Mouse (Mus musculus) heart, embryonic 13.5 days (tissue): ENCODE results near the gene Epha1. TPM values are rescaled to one million over a fixed set of nuclear protein-coding genes. Genes with fewer than 3 reads are reported as not detected.

Experiments used
- ATAC-seq: fragments of 200-750 bp; cut with Nextera tagmentation; 2 replicates; pipeline ENCODE4 v1.8.0; 2017; ENCODE audit warnings: moderate TSS enrichment; ENCODE audit not compliant: insufficient number of reproducible peaks, low FRiP score, low TSS enrichment; ENCODE audit errors: extremely low read depth
- H3K27ac ChIP-seq: fragments of 300-500 bp; sonication (generic); replicated peaks from 2 replicates; pipeline ENCODE4 v1.5.1; 2015; ENCODE audit warnings: moderate library complexity, mild to moderate bottlenecking, inconsistent platforms
- H3K27me3 ChIP-seq: fragments of 300-500 bp; sonication (generic); replicated peaks from 2 replicates; pipeline ENCODE4 v1.6.1; 2015; ENCODE audit warnings: mild to moderate bottlenecking, inconsistent platforms
- H3K36me3 ChIP-seq: fragments of 300-500 bp; sonication (generic); 2 replicates; pipeline ENCODE4 v1.6.1; 2015; ENCODE audit warnings: mild to moderate bottlenecking, inconsistent platforms
- H3K4me1 ChIP-seq: fragments of 300-500 bp; sonication (generic); 2 replicates; pipeline ENCODE4 v1.6.1; 2015; ENCODE audit warnings: inconsistent platforms
- H3K4me2 ChIP-seq: fragments of 300-500 bp; sonication (generic); 2 replicates; pipeline ENCODE4 v1.6.1; 2015; ENCODE audit warnings: inconsistent platforms, mild to moderate bottlenecking, moderate library complexity
- H3K4me3 ChIP-seq: fragments of 300-500 bp; sonication (generic); 2 replicates; pipeline ENCODE4 v1.5.1; 2015; ENCODE audit warnings: moderate library complexity, mild to moderate bottlenecking, inconsistent platforms
- H3K9ac ChIP-seq: fragments of 300-500 bp; sonication (generic); 2 replicates; pipeline ENCODE4 v1.6.1; 2015; ENCODE audit warnings: inconsistent platforms, mild to moderate bottlenecking, moderate library complexity
- H3K9me3 ChIP-seq: fragments of 300-500 bp; sonication (generic); 2 replicates; pipeline ENCODE4 v1.6.1; 2016; ENCODE audit warnings: inconsistent platforms
- WGBS: fragments of 180-500 bp; shearing (Covaris S2); methylation state at CpG from one replicate; pipeline ENCODE4 v1.1.7; 2015; ENCODE audit warnings: mixed read lengths; 5-methylcytosine and 5-hydroxymethylcytosine counted together
- polyA plus RNA-seq: library from polyadenylated mRNA; unstranded; fragments of >200 nt; fragmentation: Nextera tagmentation; extraction: Ambion mirVana; gene quantifications from 2 replicates; pipeline ENCODE4 v1.2.1, GENCODE M21; 2015

Epha1 gene
- polyA plus RNA-seq, 1 experiment from 2014 or later: 3.3 TPM

DNA sequence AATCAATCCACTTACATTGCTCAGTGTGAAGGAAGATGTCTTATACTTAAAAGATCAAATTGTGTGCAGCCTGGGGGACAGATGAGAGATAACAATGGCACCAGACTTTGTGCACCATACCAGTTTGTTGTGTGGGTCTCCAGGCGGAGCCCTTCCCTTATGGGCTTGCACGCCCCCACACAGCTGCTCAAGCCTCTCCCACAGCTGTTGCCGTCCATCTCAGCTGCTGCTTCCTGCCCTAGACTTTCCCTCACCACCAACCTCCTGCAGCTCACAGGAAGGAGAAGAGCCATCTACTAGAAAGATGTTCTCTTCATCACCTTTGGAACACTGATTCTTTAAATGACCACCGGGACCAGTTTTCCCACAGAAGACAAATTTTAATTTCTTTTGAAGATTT is 12.6 kb upstream of the Epha1 start:
- Histone ChIP-seq H3K27ac (no peak overlapping the region), H3K4me1 (peaks cover 34% of the 10 kb centered on the region), H3K9ac (no peak overlapping the region), H3K4me2 (no peak overlapping the region), H3K36me3 (no peaks in the 10 kb centered on the region), H3K4me3 (no peak overlapping the region), H3K27me3 (no peaks in the 10 kb centered on the region), H3K9me3 (no peaks in the 10 kb centered on the region)
- WGBS: 78% methylated on average over 4 of the region's 4 CpGs
- no peak for ATAC-seq

DNA sequence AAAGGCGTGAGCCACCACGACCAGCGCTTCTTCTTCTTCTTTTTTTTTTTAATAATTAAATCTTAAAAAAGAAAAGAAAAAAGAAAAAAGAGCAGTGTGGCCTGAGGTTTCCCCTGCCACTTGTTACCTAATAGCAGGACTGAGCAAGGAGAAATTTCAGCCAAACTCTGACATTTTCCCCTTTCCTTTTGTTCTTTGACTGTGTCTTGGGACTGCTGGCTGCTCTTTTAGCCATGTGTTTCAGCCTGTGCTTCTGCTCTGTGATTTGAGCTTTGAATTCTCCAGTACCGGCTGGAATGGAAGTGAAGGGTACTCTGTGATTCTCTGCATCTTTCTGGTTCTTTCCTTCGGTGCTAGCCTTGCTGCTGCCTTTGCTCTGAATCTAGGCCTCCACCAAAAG is 10.3 kb upstream of the Epha1 start:
- Histone ChIP-seq H3K9me3 (no peaks in the 10 kb centered on the region), H3K36me3 (no peaks in the 10 kb centered on the region), H3K9ac (no peak overlapping the region), H3K27me3 (no peaks in the 10 kb centered on the region), H3K27ac (no peak overlapping the region), H3K4me1 (peaks cover 32% of the 10 kb centered on the region), H3K4me3 (no peak overlapping the region), H3K4me2 (no peak overlapping the region)
- 89% methylated on average over 5 of the region's 5 CpGs for WGBS
- ATAC-seq: no peak

DNA sequence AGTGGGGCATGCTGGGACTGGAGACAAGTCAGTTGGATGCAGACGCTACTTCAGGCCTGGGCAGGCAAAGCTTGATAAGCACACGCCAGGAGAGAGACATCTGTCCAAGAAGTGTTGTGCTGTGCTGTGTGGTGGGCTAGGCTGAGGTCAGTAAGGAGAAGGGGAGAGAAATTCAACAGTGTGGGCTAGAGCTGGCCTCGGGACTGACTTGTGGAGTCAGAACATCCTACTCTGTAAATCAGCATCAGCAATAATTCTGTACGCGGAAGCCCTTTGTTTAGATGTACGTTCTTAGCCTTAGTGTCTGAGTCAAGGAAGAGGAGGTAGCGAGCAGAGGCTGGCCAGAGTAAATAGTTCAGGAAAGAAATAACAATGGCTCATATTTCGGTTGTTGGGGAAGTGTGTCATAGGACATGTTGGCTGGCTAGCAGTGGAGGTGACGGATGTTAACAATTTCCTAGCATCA is 8.9 kb upstream of the Epha1 start:
- H3K27me3 ChIP-seq: no peaks in the 10 kb centered on the region
- no peaks in the 10 kb centered on the region for H3K9me3 ChIP-seq
- no peak overlapping the region for H3K4me3 ChIP-seq
- WGBS: 32% methylated on average over 9 of the region's 9 CpGs
- no peak for ATAC-seq
- H3K9ac ChIP-seq: peak overlapping the region; percentile 59; the same call in 1 of the 2 replicates
- H3K36me3 ChIP-seq: no peaks in the 10 kb centered on the region
- H3K27ac ChIP-seq: peak overlapping the region; percentile 81
- H3K4me2 ChIP-seq: 0 out of 2 replicates have a peak overlapping the region, but pooled peaks have one; percentile 9
- H3K4me1 ChIP-seq: peaks cover 28% of the 10 kb centered on the region

DNA sequence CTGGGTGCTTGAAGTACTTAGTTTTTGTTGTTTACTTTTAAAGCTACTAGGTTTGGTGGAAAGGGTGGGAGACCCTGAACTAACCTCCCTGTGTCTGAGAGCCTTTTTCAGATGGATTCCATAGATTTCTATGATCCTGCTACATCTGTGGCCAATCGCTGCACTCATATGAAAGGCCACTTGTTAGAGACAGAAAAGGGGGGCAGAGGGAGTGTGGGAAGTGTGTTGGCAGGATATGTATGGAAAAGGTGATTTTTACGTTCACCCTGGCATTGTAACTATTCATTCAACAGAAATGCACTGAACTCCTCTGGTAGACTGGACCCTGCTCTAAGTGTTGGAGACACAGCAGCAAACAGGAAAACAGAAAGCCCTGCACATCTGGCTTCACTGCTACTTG is 8.2 kb upstream of the Epha1 start:
- H3K9ac ChIP-seq: no peak overlapping the region
- peak overlapping the region; percentile 81; the same call in 1 of the 2 replicates for H3K27ac ChIP-seq
- H3K4me2 ChIP-seq: no peak overlapping the region
- ATAC-seq: no peak
- no peaks in the 10 kb centered on the region for H3K36me3 ChIP-seq
- H3K4me1 ChIP-seq: peaks cover 35% of the 10 kb centered on the region
- 63% methylated on average over 2 of the region's 2 CpGs for WGBS
- no peaks in the 10 kb centered on the region for H3K27me3 ChIP-seq
- H3K9me3 ChIP-seq: no peaks in the 10 kb centered on the region
- no peak overlapping the region for H3K4me3 ChIP-seq

DNA sequence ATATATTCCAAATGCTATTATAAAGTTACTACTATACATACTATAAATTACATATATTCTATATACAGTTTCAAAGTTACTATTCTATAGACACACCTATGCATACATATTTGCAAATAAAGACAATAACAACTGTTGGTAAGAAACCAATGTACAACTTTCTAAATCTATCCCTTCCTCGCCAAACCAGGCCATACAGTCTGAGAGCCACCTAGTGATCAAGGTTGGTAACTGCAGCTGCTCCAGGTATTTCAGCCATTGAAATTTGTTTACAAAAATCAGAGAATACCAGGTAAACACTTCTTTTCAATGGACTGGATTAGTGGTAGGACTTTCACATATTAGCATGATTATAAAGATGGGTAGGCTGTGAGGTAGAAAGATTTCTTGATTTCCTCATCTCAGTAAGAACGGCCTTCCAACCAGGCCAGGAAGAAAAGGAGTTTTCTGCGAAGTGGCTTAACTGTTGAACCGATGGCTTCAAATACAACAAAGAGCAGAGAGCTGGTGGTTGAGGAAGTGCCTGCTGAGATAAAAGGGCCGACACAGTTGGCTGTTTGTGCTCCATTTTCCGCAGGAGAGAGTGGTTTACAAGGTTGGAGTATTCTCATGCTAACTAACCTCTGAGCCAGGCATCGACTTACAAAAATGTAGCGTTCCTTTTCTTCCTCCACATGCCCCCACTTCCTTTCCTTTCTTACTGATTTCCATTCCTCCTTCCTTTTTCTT is 7.5 kb upstream of the Epha1 start:
- peaks cover 42% of the 10 kb centered on the region for H3K4me1 ChIP-seq
- no peaks in the 10 kb centered on the region for H3K27me3 ChIP-seq
- H3K9ac ChIP-seq: peak overlapping the region; percentile 20; the same call in 1 of the 2 replicates
- no peak for ATAC-seq
- H3K36me3 ChIP-seq: no peaks in the 10 kb centered on the region
- H3K4me3 ChIP-seq: no peak overlapping the region
- H3K9me3 ChIP-seq: no peaks in the 10 kb centered on the region
- no peak overlapping the region for H3K4me2 ChIP-seq
- 18% methylated on average over 8 of the region's 8 CpGs for WGBS
- peak overlapping the region; percentile 81; the same call in 1 of the 2 replicates for H3K27ac ChIP-seq

DNA sequence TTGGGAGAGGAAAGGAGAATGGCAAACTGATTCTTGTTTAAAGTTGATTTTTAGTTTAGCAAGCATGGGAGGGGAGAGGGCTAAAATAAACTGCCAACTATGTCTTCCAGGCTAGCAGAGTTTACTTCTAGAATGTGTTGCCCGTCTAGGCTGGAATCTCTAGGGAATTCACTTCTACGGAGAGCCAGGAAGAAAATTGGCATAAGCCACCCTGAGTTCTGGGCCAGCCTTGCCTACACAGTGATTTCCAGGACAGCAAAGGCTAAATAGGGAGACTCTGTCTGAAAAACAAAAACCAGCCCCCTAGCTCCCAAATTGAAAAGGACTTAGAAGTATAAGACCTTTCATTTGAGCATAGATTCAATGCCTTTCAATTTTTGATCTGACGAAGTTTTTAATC is 6.5 kb upstream of the Epha1 start:
- Histone ChIP-seq H3K36me3 (no peaks in the 10 kb centered on the region), H3K27ac (no peak overlapping the region), H3K9ac (no peak overlapping the region), H3K27me3 (no peaks in the 10 kb centered on the region), H3K9me3 (no peaks in the 10 kb centered on the region), H3K4me1 (peaks cover 52% of the 10 kb centered on the region), H3K4me2 (no peak overlapping the region), H3K4me3 (no peak overlapping the region)
- 46% methylated on average over 3 of the region's 3 CpGs for WGBS
- ATAC-seq: no peak

DNA sequence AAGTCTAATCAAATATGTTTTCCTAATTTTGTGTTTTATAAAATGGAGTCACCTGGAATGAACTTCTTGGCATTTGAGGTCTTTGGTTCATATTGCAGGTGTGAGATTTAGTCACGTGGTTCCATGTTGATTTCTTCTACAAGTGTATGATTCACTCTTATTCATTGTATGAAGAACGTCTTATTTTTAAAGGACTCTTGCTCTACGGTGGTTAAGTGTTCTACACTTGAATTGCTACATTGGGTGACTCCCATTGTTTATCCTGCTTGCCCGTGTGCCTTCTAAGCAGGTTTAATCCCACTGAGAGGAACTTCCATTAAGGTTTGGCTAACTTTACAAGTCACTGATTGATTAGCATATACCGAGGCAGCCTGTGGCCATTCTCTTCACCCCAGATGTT is 4.2 kb upstream of the Epha1 start:
- no peaks in the 10 kb centered on the region for H3K27me3 ChIP-seq
- no peak overlapping the region for H3K27ac ChIP-seq
- no peak overlapping the region for H3K9ac ChIP-seq
- no peak overlapping the region for H3K4me3 ChIP-seq
- 71% methylated on average over 5 of the region's 5 CpGs for WGBS
- H3K4me2 ChIP-seq: no peak overlapping the region
- H3K4me1 ChIP-seq: peaks cover 59% of the 10 kb centered on the region
- no peaks in the 10 kb centered on the region for H3K36me3 ChIP-seq
- H3K9me3 ChIP-seq: no peaks in the 10 kb centered on the region
- no peak for ATAC-seq

DNA sequence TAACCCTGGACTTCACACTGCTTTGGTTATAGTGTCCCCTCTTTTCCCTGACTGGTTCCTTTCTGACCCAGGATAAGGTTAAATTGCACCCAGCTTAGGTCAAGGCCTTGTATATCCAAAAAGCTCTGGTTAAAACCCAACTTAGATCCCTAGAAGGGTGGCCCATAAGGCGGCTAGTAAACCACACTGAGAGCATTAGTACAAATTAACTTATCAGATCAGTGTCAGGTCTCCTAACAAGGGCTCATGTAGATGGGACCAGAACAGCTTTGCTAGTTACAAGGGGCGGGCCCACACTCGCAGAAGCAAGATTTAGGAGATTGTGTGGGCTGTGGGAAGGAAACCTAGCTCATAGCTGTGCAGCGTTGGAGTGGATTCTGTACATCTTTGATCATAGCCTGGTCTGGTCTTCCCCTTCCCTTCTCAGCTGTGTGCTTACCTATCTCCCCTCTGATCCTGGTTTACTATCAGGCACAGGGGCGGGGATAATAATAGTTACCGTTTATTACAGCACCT is 3.5 kb upstream of the Epha1 start:
- no peak overlapping the region for H3K4me3 ChIP-seq
- no peaks in the 10 kb centered on the region for H3K27me3 ChIP-seq
- H3K36me3 ChIP-seq: no peaks in the 10 kb centered on the region
- no peaks in the 10 kb centered on the region for H3K9me3 ChIP-seq
- H3K9ac ChIP-seq: peak overlapping the region; percentile 4; the same call in 1 of the 2 replicates
- ATAC-seq: no peak
- 58% methylated on average over 6 of the region's 6 CpGs for WGBS
- no peak overlapping the region for H3K4me2 ChIP-seq
- H3K4me1 ChIP-seq: peaks cover 59% of the 10 kb centered on the region
- H3K27ac ChIP-seq: peak overlapping the region; percentile 72

DNA sequence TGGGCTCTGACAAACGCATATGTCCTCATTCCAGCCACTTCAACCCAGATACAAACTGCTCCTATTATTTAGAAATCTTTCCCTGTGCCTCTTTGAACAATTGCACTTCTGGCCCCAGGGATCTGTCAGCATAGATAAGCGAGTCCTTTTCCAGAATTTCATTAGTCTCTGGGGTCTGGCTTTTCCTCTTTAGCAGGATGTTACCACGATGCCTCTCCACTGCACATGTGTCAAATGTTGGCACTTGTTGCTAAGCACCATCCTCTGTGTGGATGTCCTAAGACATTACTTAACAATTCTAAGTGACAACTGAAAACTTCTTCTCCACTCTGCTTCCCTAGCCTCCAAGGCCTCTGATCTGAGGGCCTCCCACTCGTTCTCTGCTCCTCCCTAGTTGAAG is 2.9 kb upstream of the Epha1 start:
- peak overlapping the region; percentile 72 for H3K27ac ChIP-seq
- ATAC-seq: no peak

DNA sequence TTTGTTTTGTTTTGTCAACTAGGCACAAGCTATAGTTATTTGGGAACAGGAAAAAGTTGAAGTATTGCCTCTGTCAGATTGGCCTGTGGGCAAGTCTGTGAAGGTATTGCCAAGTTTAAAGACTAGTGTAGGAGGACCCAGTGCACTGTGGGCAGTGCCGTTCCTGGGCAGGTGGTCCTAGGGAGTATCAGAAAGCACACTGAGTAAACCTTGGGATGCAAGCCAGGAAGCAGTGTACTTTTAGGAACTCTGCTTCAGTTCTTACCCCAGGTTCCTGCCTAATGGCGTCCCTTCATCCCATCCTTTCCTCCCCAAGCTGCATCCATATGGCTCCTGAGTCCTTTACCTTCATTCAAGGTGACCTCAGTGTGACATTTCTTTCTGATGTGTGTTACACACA is 2.1 kb upstream of the Epha1 start:
- Histone ChIP-seq H3K36me3 (no peaks in the 10 kb centered on the region), H3K4me2 (peak overlapping the region; percentile 5; the same call in 1 of the 2 replicates), H3K9ac (0 out of 2 replicates have a peak overlapping the region, but pooled peaks have one; percentile 11), H3K4me1 (peaks cover 64% of the 10 kb centered on the region), H3K4me3 (no peak overlapping the region), H3K9me3 (no peaks in the 10 kb centered on the region), H3K27me3 (no peaks in the 10 kb centered on the region), H3K27ac (peak overlapping the region; percentile 72)
- WGBS: 54% methylated on average over 2 of the region's 2 CpGs
- ATAC-seq: no peak

More for the DNA sequence above, 2.9 kb upstream of the Epha1 start:
- WGBS: 17% methylated on average over 4 of the region's 4 CpGs
- H3K4me1 ChIP-seq: peaks cover 59% of the 10 kb centered on the region
- no peaks in the 10 kb centered on the region for H3K27me3 ChIP-seq
- H3K4me2 ChIP-seq: no peak overlapping the region
- peak overlapping the region; percentile 4 for H3K9ac ChIP-seq
- H3K9me3 ChIP-seq: no peaks in the 10 kb centered on the region
- H3K4me3 ChIP-seq: no peak overlapping the region
- no peaks in the 10 kb centered on the region for H3K36me3 ChIP-seq

DNA sequence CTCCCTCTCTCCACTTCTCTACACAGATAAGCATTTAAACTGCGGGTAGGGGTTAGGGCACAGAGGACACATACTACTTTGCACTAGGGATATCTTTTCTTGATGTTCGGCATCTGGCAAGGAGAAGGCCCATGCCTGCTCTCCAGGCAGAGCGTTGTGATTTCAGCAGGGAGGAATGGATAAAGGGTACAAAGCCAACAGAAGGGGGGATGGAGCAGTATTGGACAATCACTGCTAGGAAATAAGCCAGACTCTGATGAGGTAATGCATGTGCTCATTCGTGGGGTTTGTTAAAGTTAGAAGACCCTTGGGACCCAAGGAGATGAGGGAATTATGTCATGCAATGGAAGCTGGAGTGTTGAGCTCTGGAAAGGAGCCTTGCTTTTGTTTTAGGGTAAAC is 1.6 kb upstream of the Epha1 start:
- no peak for ATAC-seq
- H3K9ac ChIP-seq: no peak overlapping the region
- H3K4me1 ChIP-seq: peaks cover 68% of the 10 kb centered on the region
- H3K27ac ChIP-seq: peak overlapping the region; percentile 72
- WGBS: 24% methylated on average over 4 of the region's 4 CpGs
- H3K36me3 ChIP-seq: no peaks in the 10 kb centered on the region
- no peaks in the 10 kb centered on the region for H3K27me3 ChIP-seq
- H3K4me2 ChIP-seq: 0 out of 2 replicates have a peak overlapping the region, but pooled peaks have one; percentile 5
- no peak overlapping the region for H3K4me3 ChIP-seq
- H3K9me3 ChIP-seq: no peaks in the 10 kb centered on the region
